Mouse (Mus musculus) megakaryocyte, embryonic 14.5 days (primary cell): ENCODE data around the gene Hist1h1c.

Experiments used
- FLI1 ChIP-seq: IDR thresholded peaks from 2 replicates; pipeline ENCODE4 v1.6.1; 2012; ENCODE audit warnings: low read length, inconsistent platforms, mixed read lengths
- GATA1 ChIP-seq: IDR thresholded peaks from 3 replicates; pipeline ENCODE4 v1.6.1; 2012; ENCODE audit warnings: mixed read lengths, low read length, inconsistent platforms, borderline replicate concordance

GRCm38 (mm10) chr13:23779025-23779424 lies 40.4 kb downstream of the Hist1h1c start:
- TF ChIP-seq GATA1 (no peak), FLI1 (no peak)
